Mouse (Mus musculus) intestine, embryonic 16.5 days (tissue): ENCODE data around the gene Enpp1. TPM values are rescaled to one million over a fixed set of nuclear protein-coding genes. Genes with fewer than 3 reads are reported as not detected.

Source experiments
- ATAC-seq: fragments of 200-750 bp; cut with Nextera tagmentation; 2 replicates; pipeline ENCODE4 v1.8.0; 2017; ENCODE audit warnings: moderate TSS enrichment, moderate library complexity
- H3K27ac ChIP-seq: fragments of 300-500 bp; sonication (generic); 2 replicates; pipeline ENCODE4 v1.5.1; 2014; ENCODE audit warnings: mild to moderate bottlenecking, low read length
- H3K27me3 ChIP-seq: fragments of 300-500 bp; sonication (generic); replicated peaks from 2 replicates; pipeline ENCODE4 v1.6.1; 2014; ENCODE audit warnings: low read length, control low read depth, mixed read lengths; ENCODE audit not compliant: control insufficient read depth, insufficient read depth
- H3K36me3 ChIP-seq: fragments of 300-500 bp; sonication (generic); 2 replicates; pipeline ENCODE4 v1.6.1; 2014; ENCODE audit warnings: low read length, control low read depth; ENCODE audit not compliant: control insufficient read depth, insufficient read depth
- H3K4me1 ChIP-seq: fragments of 300-500 bp; sonication (generic); 2 replicates; pipeline ENCODE4 v1.6.1; 2014; ENCODE audit warnings: low read length, control low read depth, mixed read lengths; ENCODE audit not compliant: control insufficient read depth, insufficient read depth
- H3K4me2 ChIP-seq: fragments of 300-500 bp; sonication (generic); 2 replicates; pipeline ENCODE4 v1.6.1; 2014; ENCODE audit warnings: low read depth, low read length, control low read depth
- H3K4me3 ChIP-seq: fragments of 300-500 bp; sonication (generic); 2 replicates; pipeline ENCODE4 v1.5.1; 2014; ENCODE audit warnings: mild to moderate bottlenecking, low read length
- H3K9ac ChIP-seq: fragments of 300-500 bp; sonication (generic); 2 replicates; pipeline ENCODE4 v1.6.1; 2014; ENCODE audit warnings: low read depth, low read length
- H3K9me3 ChIP-seq: fragments of 300-500 bp; sonication (generic); 2 replicates; pipeline ENCODE4 v1.6.1; 2016; ENCODE audit warnings: low read length, control low read depth; ENCODE audit not compliant: control insufficient read depth
- WGBS: fragments of 180-500 bp; shearing (Covaris S2); extraction: QIAGEN DNeasy Blood & Tissue Kit; methylation state at CpG from one replicate; pipeline ENCODE4 v1.1.7; 2014; 5-methylcytosine and 5-hydroxymethylcytosine counted together
- polyA plus RNA-seq: library from polyadenylated mRNA; unstranded; fragments of >200 nt; fragmentation: Nextera tagmentation; extraction: Ambion mirVana; gene quantifications from 2 replicates; pipeline ENCODE4 v1.2.1, GENCODE M21; 2015

The Enpp1 gene
- polyA plus RNA-seq, 1 experiment from 2014 or later, result 10.1 TPM

GRCm38 (mm10) chr10:24695786-24696185, 16.2 kb downstream of the Enpp1 start:
- Histone ChIP-seq H3K27ac (no peak overlapping the region), H3K9me3 (no peaks in the 10 kb centered on the region), H3K4me3 (no peak overlapping the region), H3K36me3 (no peaks in the 10 kb centered on the region), H3K4me1 (0 out of 2 replicates have a peak, but pooled peaks cover 3% of the 10 kb centered on the region), H3K9ac (no peak overlapping the region), H3K27me3 (no peaks in the 10 kb centered on the region), H3K4me2 (no peak overlapping the region)
- ATAC-seq, result no peak
- WGBS, result 77% methylated on average over 5 of the region's 5 CpGs

GRCm38 (mm10) chr10:24682518-24683104, 29.3 kb downstream of the Enpp1 start:
- Histone ChIP-seq H3K4me2 (no peak overlapping the region), H3K36me3 (0 out of 2 replicates have a peak, but pooled peaks cover 9% of the 10 kb centered on the region), H3K4me3 (no peak overlapping the region), H3K27me3 (no peaks in the 10 kb centered on the region), H3K9ac (no peak overlapping the region), H3K9me3 (no peaks in the 10 kb centered on the region), H3K27ac (no peak overlapping the region), H3K4me1 (no peaks in the 10 kb centered on the region)
- 82% methylated on average over 7 of the region's 7 CpGs for WGBS
- ATAC-seq, result no peak

- H3K27me3 ChIP-seq, result no peaks in the 10 kb centered on the region
- no peak for ATAC-seq
- H3K4me3 ChIP-seq, result no peak overlapping the region
- H3K9me3 ChIP-seq, result no peaks in the 10 kb centered on the region
- no peak overlapping the region for H3K9ac ChIP-seq
- no peak overlapping the region for H3K27ac ChIP-seq
- H3K4me1 ChIP-seq, result no peaks in the 10 kb centered on the region
- 0 out of 2 replicates have a peak, but pooled peaks cover 4% of the 10 kb centered on the region for H3K36me3 ChIP-seq
- 92% methylated on average over 18 of the region's 18 CpGs for WGBS
- H3K4me2 ChIP-seq, result no peak overlapping the region
Observed at GRCm38 (mm10) chr10:24677681-24678080, 34.3 kb downstream of the Enpp1 start.

- Histone ChIP-seq H3K4me3 (no peak overlapping the region), H3K27ac (no peak overlapping the region), H3K27me3 (no peaks in the 10 kb centered on the region), H3K9ac (no peak overlapping the region), H3K9me3 (no peaks in the 10 kb centered on the region), H3K4me2 (no peak overlapping the region), H3K36me3 (0 out of 2 replicates have a peak, but pooled peaks cover 4% of the 10 kb centered on the region), H3K4me1 (no peaks in the 10 kb centered on the region)
- 76% methylated on average over 6 of the region's 6 CpGs for WGBS
- ATAC-seq, result no peak
Observed at GRCm38 (mm10) chr10:24674261-24674660, 37.7 kb downstream of the Enpp1 start.

- 95% methylated on average over 2 of the region's 2 CpGs for WGBS
Observed at GRCm38 (mm10) chr10:24672948-24673347, 39.0 kb downstream of the Enpp1 start.

GRCm38 (mm10) chr10:24670548-24670947, 41.4 kb downstream of the Enpp1 start:
- Histone ChIP-seq H3K4me2 (no peak overlapping the region), H3K9ac (no peak overlapping the region), H3K27me3 (no peaks in the 10 kb centered on the region), H3K27ac (no peak overlapping the region), H3K36me3 (no peaks in the 10 kb centered on the region), H3K4me3 (no peak overlapping the region), H3K4me1 (no peaks in the 10 kb centered on the region), H3K9me3 (no peaks in the 10 kb centered on the region)
- WGBS, result 90% methylated on average over 6 of the region's 6 CpGs
- no peak for ATAC-seq

More at GRCm38 (mm10) chr10:24672948-24673347, 39.0 kb downstream of the Enpp1 start:
- Histone ChIP-seq H3K9ac (no peak overlapping the region), H3K4me2 (no peak overlapping the region), H3K27ac (no peak overlapping the region), H3K36me3 (0 out of 2 replicates have a peak, but pooled peaks cover 3% of the 10 kb centered on the region), H3K27me3 (no peaks in the 10 kb centered on the region), H3K4me3 (no peak overlapping the region), H3K4me1 (no peaks in the 10 kb centered on the region), H3K9me3 (no peaks in the 10 kb centered on the region)
- ATAC-seq, result no peak

- ATAC-seq, result no peak
- no peaks in the 10 kb centered on the region for H3K27me3 ChIP-seq
- no peaks in the 10 kb centered on the region for H3K9me3 ChIP-seq
- no peaks in the 10 kb centered on the region; the same call in 1 of the 2 replicates for H3K36me3 ChIP-seq
- no peak overlapping the region for H3K27ac ChIP-seq
- no peak overlapping the region for H3K4me2 ChIP-seq
- no peak overlapping the region for H3K9ac ChIP-seq
- H3K4me3 ChIP-seq, result no peak overlapping the region
- no peaks in the 10 kb centered on the region for H3K4me1 ChIP-seq
- 82% methylated on average over 11 of the region's 11 CpGs for WGBS
Observed at GRCm38 (mm10) chr10:24650990-24651569, 60.9 kb downstream of the Enpp1 start.

- WGBS, result 75% methylated on average over 6 of the region's 6 CpGs
Observed at GRCm38 (mm10) chr10:24647996-24648738, 63.8 kb downstream of the Enpp1 start.

GRCm38 (mm10) chr10:24645169-24645568, 66.8 kb downstream of the Enpp1 start:
- H3K9ac ChIP-seq, result no peak overlapping the region
- ATAC-seq, result peak; percentile 16; the same call in 1 of the 2 replicates
- 77% methylated on average over 8 of the region's 8 CpGs for WGBS
- no peaks in the 10 kb centered on the region for H3K27me3 ChIP-seq
- no peaks in the 10 kb centered on the region; the same call in 1 of the 2 replicates for H3K36me3 ChIP-seq
- no peak overlapping the region for H3K4me2 ChIP-seq
- no peaks in the 10 kb centered on the region for H3K9me3 ChIP-seq
- no peak overlapping the region for H3K27ac ChIP-seq
- no peaks in the 10 kb centered on the region for H3K4me1 ChIP-seq
- H3K4me3 ChIP-seq, result no peak overlapping the region

More at GRCm38 (mm10) chr10:24647996-24648738, 63.8 kb downstream of the Enpp1 start:
- Histone ChIP-seq H3K9me3 (no peaks in the 10 kb centered on the region), H3K4me1 (no peaks in the 10 kb centered on the region), H3K4me2 (no peak overlapping the region), H3K27ac (no peak overlapping the region), H3K4me3 (no peak overlapping the region), H3K36me3 (no peaks in the 10 kb centered on the region; the same call in 1 of the 2 replicates), H3K27me3 (no peaks in the 10 kb centered on the region), H3K9ac (no peak overlapping the region)
- no peak for ATAC-seq
